Mouse (Mus musculus): ENCODE data around the gene Gzmn.
"Not testable (repeated sequence)": the region's sequence is repeated elsewhere in the genome, so short reads cannot be mapped to it uniquely, and the experiment has no call there.

Gzmn gene

DNA sequence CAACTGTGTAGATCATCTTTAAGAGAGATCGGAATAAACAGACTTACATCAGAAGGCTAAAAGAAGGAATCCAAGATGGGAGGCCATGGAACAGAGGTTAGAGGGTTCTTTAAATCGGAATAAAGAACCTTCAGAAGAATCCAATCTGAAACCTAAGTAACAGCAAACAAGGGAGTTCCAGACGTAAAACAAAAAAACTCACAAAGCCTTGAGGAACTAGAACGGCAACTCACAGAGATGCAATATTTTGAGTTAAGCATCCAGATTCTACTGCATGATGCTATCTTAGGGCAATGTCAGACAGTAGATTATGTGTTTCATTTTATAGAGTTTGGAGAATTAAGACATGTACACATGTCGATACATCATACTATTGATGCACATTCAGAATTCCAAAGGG is at the start of gene Gzmn:
Gzmn (minus strand) TSS at position 101 of the 400 bp plus-strand sequence.
- DNase-seq, result no peak

DNA sequence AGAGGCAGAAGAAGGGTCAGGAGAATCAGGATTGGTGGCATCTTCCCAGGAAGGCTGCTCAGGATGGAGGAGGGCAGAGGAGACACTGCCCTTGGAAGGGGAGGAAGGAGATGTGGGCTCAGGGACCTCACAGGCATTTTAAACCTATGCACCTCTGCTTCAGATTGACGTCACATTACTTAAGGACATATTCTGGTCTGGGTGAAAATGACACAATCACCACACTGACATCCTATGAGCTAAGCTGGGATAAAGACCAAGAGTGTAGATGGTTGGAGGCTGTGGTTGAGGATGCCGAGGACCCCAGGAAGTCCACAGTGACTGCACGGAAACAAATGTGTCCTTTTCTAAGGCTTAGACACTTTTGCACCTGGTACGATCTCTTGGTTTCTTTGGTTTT is 36.9 kb upstream of the Gzmn start, which contains the start of gene Gzmf:
Gzmf (minus strand) TSS at position 101 of the 400 bp plus-strand sequence.
- no peak for DNase-seq

DNA sequence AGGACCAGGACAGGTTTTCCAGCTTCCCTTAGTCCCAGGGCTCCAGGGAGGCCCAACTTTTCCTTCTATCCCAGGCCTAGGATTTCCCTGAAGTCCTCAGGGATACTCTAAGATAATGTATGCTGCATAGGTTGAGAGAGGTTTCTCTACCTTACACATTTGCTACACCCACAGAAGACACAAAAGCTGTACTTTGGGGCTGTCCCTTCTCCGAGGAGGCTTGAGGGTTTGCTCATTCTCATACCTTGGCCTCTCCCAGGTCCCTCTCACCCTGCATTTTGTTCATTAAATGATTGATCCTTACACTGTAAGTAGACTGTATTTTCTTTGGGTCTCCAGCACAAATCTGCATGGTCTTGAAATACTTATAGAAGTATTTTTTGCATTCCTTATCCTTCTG is 31.2 kb upstream of the Gzmn start:
- DNase-seq, result no peak

DNA sequence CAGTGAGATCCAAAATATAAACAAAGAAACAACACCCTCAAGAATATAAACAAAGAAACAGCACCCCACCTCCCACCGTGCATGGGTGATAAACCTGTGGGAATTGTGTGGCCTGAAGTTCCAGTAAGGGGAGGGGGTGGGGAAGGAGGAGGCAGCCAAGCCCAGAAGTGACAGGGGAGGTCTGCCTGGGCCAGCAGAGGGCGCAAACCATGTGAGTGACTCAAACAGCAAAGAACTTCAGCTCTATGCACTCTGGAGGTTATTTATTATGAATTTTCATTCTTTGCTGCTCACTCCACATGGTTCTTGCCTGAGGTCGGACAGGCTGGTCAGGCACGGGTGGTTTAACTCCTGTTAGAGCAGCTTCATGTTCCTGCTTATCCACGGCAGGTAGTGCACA is 30.6 kb upstream of the Gzmn start:
- DNase-seq, result peak; percentile 48

DNA sequence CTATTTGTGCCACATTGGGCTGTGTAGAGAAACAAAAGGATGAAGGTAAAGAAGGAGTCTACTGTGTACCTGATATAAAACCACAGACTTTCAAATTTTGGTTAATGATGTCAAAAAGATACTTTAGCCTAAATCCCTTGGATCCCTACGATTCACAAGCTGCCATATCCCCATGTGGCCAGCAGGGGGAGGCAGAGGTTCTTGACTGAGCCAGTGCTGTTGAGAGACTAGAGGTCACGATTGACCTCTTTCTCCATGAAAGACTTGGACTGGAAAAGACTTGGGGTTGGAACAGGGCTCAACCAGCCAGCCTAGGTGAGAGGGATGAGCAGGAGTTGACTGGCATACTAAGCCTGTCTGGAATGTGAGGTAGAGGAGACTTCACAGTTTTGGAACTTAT is 29.6 kb upstream of the Gzmn start:
- peak; percentile 72 for DNase-seq

DNA sequence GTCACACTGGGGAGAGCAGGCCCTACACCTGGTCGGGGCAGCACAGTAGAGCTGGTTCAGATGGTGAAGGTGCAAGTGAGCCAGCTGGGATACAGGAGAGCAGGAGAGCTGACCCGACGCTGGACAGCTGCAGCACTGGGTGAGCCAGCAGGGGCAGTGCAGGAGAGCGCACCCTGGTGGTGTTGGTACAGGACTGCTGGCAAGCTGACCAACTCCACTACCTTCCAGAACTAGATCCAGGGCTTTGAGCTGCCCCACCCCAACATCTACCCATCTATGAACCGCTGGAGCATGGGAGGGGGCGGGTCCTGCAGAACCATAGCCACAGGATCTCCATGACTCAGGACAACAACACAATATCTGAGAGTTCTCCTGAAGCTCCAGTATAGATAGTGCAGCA is 12.5 kb upstream of the Gzmn start:
- DNase-seq, result no peak

DNA sequence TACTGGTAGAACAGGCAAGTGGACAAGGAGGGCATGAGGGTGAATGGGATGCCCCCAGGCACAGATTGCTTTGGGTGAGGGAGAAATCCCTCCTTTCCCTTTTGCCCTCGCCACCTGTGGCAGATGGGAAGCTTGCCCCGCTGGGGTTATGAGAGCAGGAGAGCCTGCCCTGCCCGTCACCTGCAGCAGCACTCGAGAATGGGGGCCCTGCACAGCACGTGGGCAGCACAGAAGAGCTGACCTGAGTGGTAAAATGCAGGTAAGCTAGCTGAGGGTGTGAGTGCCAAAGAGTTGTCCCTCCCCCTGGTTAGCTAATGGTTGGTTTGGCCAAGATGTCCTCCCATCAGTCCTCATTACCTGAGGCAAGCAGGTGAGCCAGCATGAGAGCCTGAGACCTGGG is 12.1 kb upstream of the Gzmn start:
- no peak for DNase-seq

DNA sequence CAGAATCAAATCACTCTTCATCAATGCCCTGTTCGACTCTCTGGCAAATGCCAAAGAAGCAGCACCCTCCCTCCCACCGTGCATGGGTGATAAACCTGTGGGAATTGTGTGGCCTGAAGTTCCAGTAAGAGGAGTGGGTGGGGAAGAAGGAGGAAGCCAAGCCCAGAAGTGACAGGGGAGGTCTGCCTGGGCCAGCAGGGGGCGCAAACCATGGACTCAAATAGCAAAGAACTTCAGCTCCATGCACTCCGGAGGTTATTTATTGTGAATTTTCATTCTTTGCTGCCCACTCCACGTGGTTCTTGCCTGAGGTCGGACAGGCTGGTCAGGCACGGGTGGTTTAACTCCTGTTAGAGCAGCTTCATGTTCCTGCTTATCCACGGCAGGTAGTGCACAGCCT is 3.3 kb upstream of the Gzmn start:
- peak; percentile 60 for DNase-seq

DNA sequence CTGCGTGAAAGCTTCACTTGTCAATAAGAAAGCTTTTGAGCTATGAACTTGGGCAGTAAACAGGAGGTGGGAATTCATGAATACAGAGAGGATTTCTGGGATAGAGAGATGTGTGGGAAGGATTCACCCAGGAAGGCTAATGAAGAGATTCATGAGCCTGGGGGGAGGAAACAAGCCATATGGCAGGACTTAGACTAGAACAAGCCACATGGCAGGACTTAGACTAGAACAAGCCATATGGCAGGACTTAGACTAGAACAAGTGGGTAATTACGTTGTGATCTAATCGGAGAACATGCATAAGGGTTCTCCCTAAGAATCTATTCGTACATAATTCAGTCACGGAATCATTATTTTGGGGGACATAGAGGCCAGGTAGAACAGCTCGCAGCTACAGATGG is 1.0 kb downstream of the Gzmn start:
- DNase-seq, result no peak

DNA sequence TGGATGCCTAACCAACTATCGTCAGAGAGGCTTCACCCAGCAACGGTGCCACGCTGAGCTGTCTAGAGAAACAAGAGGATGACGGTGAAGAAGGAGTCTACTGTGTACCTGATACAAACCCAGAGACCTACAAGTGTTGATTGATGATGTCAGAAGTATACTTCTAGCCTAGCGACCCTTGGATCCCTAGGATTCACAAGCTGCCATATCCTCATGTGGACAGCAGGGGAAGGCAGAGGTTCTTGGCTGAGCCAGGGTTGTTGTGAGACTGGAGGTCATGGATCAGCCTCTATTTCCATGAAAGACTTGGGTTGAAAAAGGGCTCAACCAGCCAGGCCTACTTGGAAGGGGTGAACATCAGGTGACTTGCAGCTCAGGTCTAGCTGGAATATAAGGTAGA is 1.7 kb downstream of the Gzmn start:
- DNase-seq, result no peak

DNA sequence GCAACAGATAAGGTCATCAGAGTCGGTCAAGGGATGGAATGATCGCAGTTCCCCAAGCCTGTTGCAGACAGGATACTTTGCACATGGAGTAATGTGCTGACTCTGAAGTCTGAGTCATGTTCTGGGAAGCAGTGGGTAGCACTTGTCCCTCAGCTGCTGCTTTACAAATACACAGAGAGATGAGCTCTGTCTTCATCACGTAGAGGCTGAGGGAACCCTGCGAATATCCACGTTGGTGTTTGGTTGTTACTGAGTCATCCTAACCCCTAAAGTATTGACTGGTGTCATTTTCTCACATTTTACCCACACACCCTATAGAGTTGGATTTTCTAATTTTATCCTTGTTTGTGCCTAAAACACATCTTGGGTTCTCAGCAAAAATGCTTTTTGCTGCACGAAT is 6.4 kb downstream of the Gzmn start:
- no peak for DNase-seq

DNA sequence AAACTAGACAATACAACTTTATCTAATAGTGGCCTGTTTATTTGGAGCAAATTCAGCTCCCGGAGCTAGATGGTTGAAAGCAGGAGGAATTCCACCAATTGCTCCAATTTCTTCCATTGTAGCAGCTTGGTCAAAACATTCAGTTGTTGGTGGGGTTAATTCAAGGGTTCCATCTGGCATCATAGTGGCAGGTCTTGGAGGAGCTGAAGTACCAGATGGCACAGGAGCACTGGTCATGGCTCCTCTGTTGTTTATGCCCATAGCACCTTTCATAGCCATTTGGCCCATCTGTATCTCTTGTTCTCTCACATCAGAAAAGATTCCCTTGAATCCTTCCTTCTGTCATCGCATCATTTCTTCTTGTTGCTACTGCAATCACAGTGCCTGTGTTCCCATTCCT is 12.3 kb downstream of the Gzmn start:
- DNase-seq, result no peak

DNA sequence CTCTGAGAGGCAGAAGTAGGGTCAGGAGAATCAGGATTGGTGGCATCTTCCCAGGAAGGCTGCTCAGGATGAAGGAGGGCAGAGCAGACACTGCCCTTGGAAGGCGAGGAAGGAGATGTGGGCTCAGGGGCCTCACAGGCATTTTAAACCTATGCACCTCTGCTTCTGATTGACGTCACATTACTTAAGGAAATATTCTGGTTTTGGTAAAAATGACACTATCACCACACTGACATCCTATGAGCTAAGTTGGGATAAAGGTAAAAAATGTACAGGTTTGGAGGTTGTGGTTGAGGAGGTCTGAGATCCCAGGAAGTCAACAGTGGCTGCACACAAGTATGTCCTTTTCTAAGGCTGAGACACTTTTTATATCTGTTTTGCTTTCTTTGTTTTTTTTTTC is 14.9 kb downstream of the Gzmn start, which contains the start of gene Gzmg:
Gzmg (minus strand) TSS at position 101 of the 400 bp plus-strand sequence.
- DNase-seq, result not testable (repeated sequence)

DNA sequence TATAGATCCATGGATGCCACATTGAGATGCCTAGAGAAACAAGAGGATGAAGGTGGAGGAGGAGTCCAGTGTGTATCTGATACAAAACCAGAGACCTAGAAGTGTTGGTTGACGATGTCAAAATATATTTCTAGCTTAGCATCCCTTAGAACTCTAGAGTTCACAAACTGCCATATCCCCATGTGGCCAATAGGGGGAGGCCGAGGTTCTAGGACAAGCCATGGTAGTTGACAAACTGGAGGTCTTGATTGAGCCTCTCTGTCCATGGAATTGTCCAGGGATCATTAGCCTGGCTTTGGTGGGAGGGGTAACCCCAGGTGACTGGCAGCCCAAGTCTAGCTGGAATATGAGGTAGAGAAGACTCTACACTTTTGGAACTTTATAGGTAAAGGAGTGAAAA is 19.1 kb downstream of the Gzmn start:
- DNase-seq, result no peak

DNA sequence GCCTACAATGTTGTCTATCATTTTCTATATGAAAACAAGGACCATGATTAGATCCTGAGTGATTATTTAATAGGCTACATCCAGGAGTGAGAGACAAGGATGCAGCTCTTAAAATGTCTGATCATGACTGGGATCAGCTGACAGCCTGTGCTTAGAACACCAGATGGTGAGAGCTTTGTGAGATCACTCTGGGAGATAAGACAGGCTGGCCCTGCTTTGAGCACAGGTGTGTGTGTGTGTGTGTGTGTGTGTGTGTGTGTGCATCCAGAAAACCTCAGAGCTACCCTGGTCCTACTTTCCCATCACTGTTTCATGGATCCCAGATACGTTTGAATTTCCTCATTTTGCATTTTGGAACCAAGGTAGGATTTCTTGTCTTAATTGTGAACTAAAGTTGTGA is 40.7 kb downstream of the Gzmn start:
- not testable (repeated sequence) for DNase-seq

DNA sequence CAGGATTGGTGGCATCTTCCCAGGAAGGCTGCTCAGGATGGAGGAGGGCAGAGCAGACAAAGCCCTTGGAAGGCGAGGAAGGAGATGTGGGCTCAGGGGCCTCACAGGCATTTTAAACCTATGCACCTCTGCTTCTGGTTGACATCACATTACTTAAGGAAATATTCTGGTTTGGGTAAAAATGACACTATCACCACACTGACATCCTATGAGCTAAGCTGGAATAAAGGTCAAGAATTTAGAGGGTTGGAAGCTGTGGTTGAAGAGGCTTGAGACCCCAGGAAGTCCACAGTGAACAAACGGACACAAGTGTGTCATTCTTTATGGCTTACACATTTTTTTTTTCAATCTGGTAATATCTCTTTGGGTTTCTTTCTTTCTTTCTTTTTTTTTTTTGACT is 41.9 kb downstream of the Gzmn start, which contains the start of gene Gzmd:
Gzmd (minus strand) TSS at position 101 of the 400 bp plus-strand sequence.
- not testable (repeated sequence) for DNase-seq

DNA sequence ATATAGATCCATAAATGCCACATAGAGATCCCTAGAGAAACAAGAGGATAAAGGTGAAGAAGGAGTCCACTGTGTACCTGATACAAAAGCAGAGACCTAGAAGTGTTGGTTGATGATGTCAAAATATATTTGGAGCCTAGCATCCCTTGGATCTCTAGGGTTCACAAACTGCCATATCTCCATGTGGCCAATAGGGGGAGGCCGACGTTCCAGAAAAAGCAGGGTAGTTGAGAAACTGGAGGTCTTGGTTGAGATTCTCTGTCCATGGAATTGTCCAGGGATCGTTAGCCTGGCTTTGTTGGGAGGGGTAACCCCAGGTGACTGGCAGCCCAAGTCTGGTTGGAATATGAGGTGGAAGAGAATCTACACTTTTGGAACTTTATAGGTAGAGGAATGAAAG is 46.1 kb downstream of the Gzmn start:
- DNase-seq, result no peak

DNA sequence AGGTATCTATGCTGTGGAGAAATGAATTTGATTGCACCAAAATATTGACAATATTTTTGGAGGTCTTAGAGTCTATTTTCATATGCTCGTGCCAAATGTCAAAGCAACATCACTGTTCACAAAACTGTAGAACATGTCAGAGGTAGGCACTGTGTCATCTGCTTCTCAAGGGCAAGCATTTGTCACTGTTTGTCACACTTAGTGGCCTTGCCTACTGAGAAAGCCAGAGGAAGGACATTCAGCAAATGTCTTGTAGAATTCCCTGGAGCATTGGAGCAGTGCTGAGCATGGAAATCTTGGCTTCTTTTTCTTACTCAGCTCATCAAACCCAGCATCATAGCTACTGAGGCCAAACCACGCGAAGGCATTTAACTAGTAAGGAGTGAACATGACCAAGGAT is 50.9 kb downstream of the Gzmn start:
- no peak for DNase-seq

DNA sequence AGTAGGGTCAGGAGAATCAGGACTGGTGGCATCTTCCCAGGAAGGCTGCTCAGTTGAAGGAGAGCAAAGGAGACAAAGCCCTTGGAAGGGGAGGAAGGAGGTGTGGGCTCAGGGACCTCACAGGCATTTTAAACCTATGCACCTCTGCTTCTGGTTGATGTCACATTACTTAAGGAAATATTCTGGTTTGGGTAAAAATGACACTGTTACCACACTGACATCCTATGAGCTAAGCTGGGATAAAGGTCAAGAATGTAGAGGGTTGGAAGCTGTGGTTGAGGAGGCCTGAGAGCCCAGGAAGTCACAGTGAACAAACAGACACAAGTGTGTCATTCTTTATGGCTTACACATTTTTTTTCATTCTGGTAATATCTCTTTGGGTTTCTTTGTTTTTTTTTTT is 53.9 kb downstream of the Gzmn start, which contains the start of gene Gzme:
Gzme (minus strand) TSS at position 101 of the 400 bp plus-strand sequence.
- DNase-seq, result no peak

All from lung, postnatal 10 days (tissue).